Mouse (Mus musculus): ENCODE measurements around the gene B4galnt3. TPM values are rescaled to one million over a fixed set of nuclear protein-coding genes. Genes with fewer than 3 reads are reported as not detected.

Gene B4galnt3
- total RNA-seq, 2 experiments from 2014 or later = 0.42 to 1.9 TPM

GRCm38 (mm10) chr6:120162928-120163327 is 131.4 kb downstream of the B4galnt3 start:
- ATAC-seq (replicated peaks; ENCODE audit: low FRiP score, poor library complexity, severe bottlenecking) = no peak

- no peak for ATAC-seq (replicated peaks; ENCODE audit: low FRiP score, poor library complexity, severe bottlenecking)
Measured at GRCm38 (mm10) chr6:120159133-120159901, 135.0 kb downstream of the B4galnt3 start.

DNA sequence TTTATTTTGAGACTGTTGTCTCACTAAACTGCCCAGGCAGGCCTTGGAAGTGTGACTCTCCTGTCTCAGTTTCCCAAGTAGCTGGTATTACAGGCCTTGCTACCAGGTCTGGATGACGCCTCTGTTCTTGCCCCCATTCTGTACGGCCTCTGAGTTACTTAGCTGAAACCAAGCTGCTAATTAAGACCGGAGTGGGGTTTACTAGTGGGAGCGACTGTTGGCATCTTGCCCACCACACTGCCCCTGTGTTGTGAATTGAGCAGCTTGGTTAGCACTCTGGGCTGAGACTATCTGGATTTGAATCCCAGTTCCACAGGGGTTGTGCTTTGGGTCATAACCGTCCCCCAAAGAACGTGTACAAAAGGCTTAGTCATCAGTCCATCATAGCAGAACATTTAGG is 136.9 kb downstream of the B4galnt3 start:
- no peak for ATAC-seq (replicated peaks; ENCODE audit: low FRiP score, poor library complexity, severe bottlenecking)

DNA sequence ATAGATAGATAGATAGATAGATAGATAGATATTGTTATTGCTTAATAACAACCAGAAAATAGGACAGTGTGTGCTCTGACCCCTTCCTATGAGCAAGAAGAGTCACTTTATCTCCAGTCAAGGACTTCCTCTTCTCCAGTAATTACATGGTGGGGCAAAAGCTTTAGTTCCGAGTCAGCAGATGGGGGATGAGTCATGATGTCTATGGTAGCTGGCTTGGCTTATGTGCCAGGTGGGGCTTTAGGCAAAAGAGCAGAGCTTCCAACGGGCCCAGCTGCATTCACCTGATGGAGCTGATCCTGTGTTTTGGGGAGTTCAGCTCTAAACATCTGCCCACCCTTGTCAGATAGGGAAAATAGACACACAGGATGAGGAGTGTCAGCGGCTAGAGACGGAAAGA is 138.8 kb downstream of the B4galnt3 start:
- no peak for ATAC-seq (replicated peaks; ENCODE audit: low FRiP score, poor library complexity, severe bottlenecking)

DNA sequence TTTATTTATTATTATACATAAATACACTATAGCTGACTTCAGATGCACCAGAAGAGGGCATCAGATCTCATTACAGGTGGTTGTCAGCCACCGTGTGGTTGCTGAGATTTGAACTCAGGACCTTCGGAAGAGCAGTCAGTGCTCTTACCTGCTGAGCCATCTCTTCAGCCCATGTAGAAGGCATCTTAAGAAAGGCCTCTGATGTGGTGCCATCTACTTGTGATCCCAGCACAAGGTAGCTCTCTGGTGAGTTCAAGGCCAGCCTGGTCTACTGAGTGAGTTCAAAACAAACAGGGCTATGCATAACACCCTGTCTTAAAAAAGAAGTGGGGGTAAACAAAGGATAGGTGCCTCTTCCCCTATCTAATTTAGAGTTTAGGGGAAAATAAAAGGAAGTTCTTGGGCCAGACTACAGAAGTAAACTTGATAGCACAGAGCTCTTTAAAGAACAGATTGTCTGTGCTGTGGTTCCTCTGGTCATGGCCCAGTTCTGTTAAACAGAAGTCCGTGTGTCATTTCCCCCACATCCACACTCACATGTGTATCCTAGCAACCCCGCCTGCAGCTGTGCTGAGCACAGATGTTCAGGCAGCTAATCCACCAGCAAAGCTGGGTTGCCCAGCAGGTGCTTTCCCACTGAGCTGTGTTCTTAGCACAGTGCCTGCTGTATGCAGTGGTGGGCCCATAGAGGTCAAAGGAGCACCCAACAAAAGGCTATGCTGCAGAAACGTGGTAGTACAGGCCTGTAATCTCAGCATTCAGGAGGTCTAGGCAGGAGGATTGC is 139.6 kb downstream of the B4galnt3 start:
- ATAC-seq (replicated peaks; ENCODE audit: low FRiP score, poor library complexity, severe bottlenecking) = no peak

Other genes starting within 250 kb of the B4galnt3 start
- gene Ninj2, start 201.2 kb downstream of the B4galnt3 start, total RNA-seq (2015; ENCODE audit: low replicate concordance) = 3.6 TPM in 1 of 2 replicates, not detected in the other
- gene Ninj2, start 201.2 kb downstream of the B4galnt3 start, total RNA-seq (2017; ENCODE audit: low replicate concordance) = not detected in 2 replicates
- not detected in 2 replicates for gene D330020A13Rik, start 195 bp downstream of the B4galnt3 start, total RNA-seq (2015; ENCODE audit: low replicate concordance)
- not detected in 2 replicates for gene D330020A13Rik, start 195 bp downstream of the B4galnt3 start, total RNA-seq (2017; ENCODE audit: low replicate concordance)
- 20.2 and 44.4 TPM in 2 replicates for gene Kdm5a, start 69.6 kb upstream of the B4galnt3 start, total RNA-seq (2015; ENCODE audit: low replicate concordance)
- 97.5 and 109 TPM in 2 replicates for gene Kdm5a, start 69.6 kb upstream of the B4galnt3 start, total RNA-seq (2017; ENCODE audit: low replicate concordance)
- 52.0 and 55.1 TPM in 2 replicates for gene Ccdc77, start 69.8 kb upstream of the B4galnt3 start, total RNA-seq (2015; ENCODE audit: low replicate concordance)
- 74.8 and 113 TPM in 2 replicates for gene Ccdc77, start 69.8 kb upstream of the B4galnt3 start, total RNA-seq (2017; ENCODE audit: low replicate concordance)
- gene Il17ra, start 168.7 kb upstream of the B4galnt3 start, total RNA-seq (2015; ENCODE audit: low replicate concordance) = 8.4 and 11.5 TPM in 2 replicates
- 10.5 and 11.7 TPM in 2 replicates for gene Il17ra, start 168.7 kb upstream of the B4galnt3 start, total RNA-seq (2017; ENCODE audit: low replicate concordance)
- not detected in 2 replicates for gene Tmem121b, start 199.2 kb upstream of the B4galnt3 start, total RNA-seq (2015; ENCODE audit: low replicate concordance)
- not detected in 2 replicates for gene Tmem121b, start 199.2 kb upstream of the B4galnt3 start, total RNA-seq (2017; ENCODE audit: low replicate concordance)
- 2.1 and 4.0 TPM in 2 replicates for gene Hdhd5, start 236.8 kb upstream of the B4galnt3 start, total RNA-seq (2015; ENCODE audit: low replicate concordance)
- gene Hdhd5, start 236.8 kb upstream of the B4galnt3 start, total RNA-seq (2017; ENCODE audit: low replicate concordance) = 3.4 and 9.1 TPM in 2 replicates

Measured in erythroid progenitor cell, adult 5-6 weeks (primary cell).